In genomic region chr2:91927826-91928533, GRCm38 (mm10) we compare ENCODE assay signal across 8 mouse cellular contexts. TPM values are rescaled to one million over a fixed set of nuclear protein-coding genes. Genes with fewer than 3 reads are reported as not detected.
DNase-seq lines count a peak whose midpoint lies in the region; ATAC-seq and TF ChIP-seq lines count a peak whose summit lies in the region.

No protein-coding gene starts in this region.

- peak overlapping the region; percentile 2; the same call in 1 of the 2 replicates for H3K4me3 ChIP-seq in stomach, postnatal 0 days (ENCODE audit: low read depth, low read length)

- 44% methylated on average over 34 of the region's 34 CpGs for WGBS in stomach, postnatal 0 days

- no peak overlapping the region for H3K9ac ChIP-seq in stomach, postnatal 0 days (ENCODE audit: low read length)

- peak; percentile 47 for ATAC-seq in granulocyte monocyte progenitor cell, adult 5-6 weeks (replicated peaks; ENCODE audit: poor library complexity, severe bottlenecking)
- ATAC-seq in stomach, postnatal 0 days (ENCODE audit: low FRiP score, low TSS enrichment) = no peak

- DNase-seq in urinary bladder, postnatal 25 days (ENCODE audit: low spot score) = peak; percentile 76
- no peak for DNase-seq in urinary bladder, postnatal 10 days (ENCODE audit: low spot score)
- peak; percentile 87 to 93 for DNase-seq in cerebellum, postnatal 25 days
- peak; percentile 64 to 80 for DNase-seq in kidney, adult 8-10 months
- peak; percentile 85 for DNase-seq in liver
- DNase-seq in naive thymus-derived CD4-positive, alpha-beta T cell, adult 2 months (ENCODE audit: low read depth) = peak; percentile 88
- DNase-seq in stomach, postnatal 0 days (ENCODE audit: low spot score) = peak; percentile 83

- H3K27me3 ChIP-seq in stomach, postnatal 0 days (ENCODE audit: control insufficient read depth, insufficient read depth, low read length) = peaks cover 4% of the 10 kb centered on the region; the same call in 1 of the 2 replicates

- no peaks in the 10 kb centered on the region for H3K36me3 ChIP-seq in stomach, postnatal 0 days (ENCODE audit: control insufficient read depth, insufficient read depth, low read length)

- H3K9me3 ChIP-seq in stomach, postnatal 0 days (ENCODE audit: control insufficient read depth, low read length) = no peaks in the 10 kb centered on the region

- peaks cover 7% of the 10 kb centered on the region for H3K4me1 ChIP-seq in stomach, postnatal 0 days (replicated peaks; ENCODE audit: control insufficient read depth, insufficient read depth)

- peak; percentile 77 for TF ChIP-seq CTCF in stomach, postnatal 0 days (IDR thresholded peaks at IDR 0.05; ENCODE audit: low read depth)

- TF ChIP-seq EP300 in stomach, postnatal 0 days (optimal IDR thresholded peaks at IDR 0.05) = no peak

- no peak overlapping the region for H3K4me2 ChIP-seq in stomach, postnatal 0 days (replicated peaks; ENCODE audit: low read depth)

- H3K27ac ChIP-seq in stomach, postnatal 0 days (replicated peaks) = no peak overlapping the region

RNA-seq across cellular contexts. Expression of gene Chrm4, which starts 0.9 kb away (rescaled TPM):
- total RNA-seq in granulocyte monocyte progenitor cell, adult 5-6 weeks (2014; fragmentation: Nextera tagmentation) = not detected in 2 replicates
- total RNA-seq in granulocyte monocyte progenitor cell, adult 5-6 weeks (2017) = 0.26 TPM in 1 of 2 replicates, not detected in the other
- 0.08 and 0.16 TPM in 2 replicates for polyA plus RNA-seq in stomach, postnatal 0 days (2015; fragmentation: Nextera tagmentation; extraction: Ambion mirVana)

RNA-seq across cellular contexts. Expression of gene Mdk, which starts 4.1 kb away (rescaled TPM):
- 1.3 and 4.1 TPM in 2 replicates for total RNA-seq in granulocyte monocyte progenitor cell, adult 5-6 weeks (2014; fragmentation: Nextera tagmentation)
- not detected in 2 replicates for total RNA-seq in granulocyte monocyte progenitor cell, adult 5-6 weeks (2017)
- polyA plus RNA-seq in stomach, postnatal 0 days (2015; fragmentation: Nextera tagmentation; extraction: Ambion mirVana) = 157 and 170 TPM in 2 replicates

RNA-seq across cellular contexts. Expression of gene Gm9821, which starts 17.5 kb away (rescaled TPM):
- total RNA-seq in granulocyte monocyte progenitor cell, adult 5-6 weeks (2014; fragmentation: Nextera tagmentation) = not detected in 2 replicates
- 0.21 TPM in 1 of 2 replicates, not detected in the other for total RNA-seq in granulocyte monocyte progenitor cell, adult 5-6 weeks (2017)
- 0.13 and 0.15 TPM in 2 replicates for polyA plus RNA-seq in stomach, postnatal 0 days (2015; fragmentation: Nextera tagmentation; extraction: Ambion mirVana)

RNA-seq across cellular contexts. Expression of gene Dgkz, which starts 47.7 kb away (rescaled TPM):
- total RNA-seq in granulocyte monocyte progenitor cell, adult 5-6 weeks (2014; fragmentation: Nextera tagmentation) = 115 and 135 TPM in 2 replicates
- 75.7 and 89.4 TPM in 2 replicates for total RNA-seq in granulocyte monocyte progenitor cell, adult 5-6 weeks (2017)
- 18.6 and 23.2 TPM in 2 replicates for polyA plus RNA-seq in stomach, postnatal 0 days (2015; fragmentation: Nextera tagmentation; extraction: Ambion mirVana)
